Mouse (Mus musculus) urinary bladder, adult 2 months (tissue): ENCODE results near the gene Nup107. TPM values are rescaled to one million over a fixed set of nuclear protein-coding genes. Genes with fewer than 3 reads are reported as not detected.
"Not testable (repeated sequence)": the region's sequence is repeated elsewhere in the genome, so short reads cannot be mapped to it uniquely, and the experiment has no call there.

Source experiments
- DNase-seq: peaks from one replicate; pipeline ENCODE4 v3.0.0; 2022; ENCODE audit warnings: low spot score
- polyA plus RNA-seq: library from polyadenylated mRNA; depleted of rRNA; stranded (reverse); fragments of >200 nt; gene quantifications from 2 replicates; pipeline ENCODE4 v1.2.3, GENCODE M21; 2012

Nup107 gene
- polyA plus RNA-seq, 1 experiment, result 17.5 TPM

- DNase-seq, result no peak
Observed at GRCm38 (mm10) chr10:117736573-117736972, 55.9 kb downstream of the Nup107 start.

GRCm38 (mm10) chr10:117735396-117735795, 57.1 kb downstream of the Nup107 start:
- not testable (repeated sequence) for DNase-seq

GRCm38 (mm10) chr10:117734104-117734852, 58.2 kb downstream of the Nup107 start:
- DNase-seq, result not testable (repeated sequence)

- not testable (repeated sequence) for DNase-seq
Observed at GRCm38 (mm10) chr10:117733626-117734025, 58.9 kb downstream of the Nup107 start.

- DNase-seq, result no peak
Observed at GRCm38 (mm10) chr10:117732962-117733592, 59.4 kb downstream of the Nup107 start.

- no peak for DNase-seq
Observed at GRCm38 (mm10) chr10:117732184-117732583, 60.3 kb downstream of the Nup107 start.

GRCm38 (mm10) chr10:117731244-117732101, 61.0 kb downstream of the Nup107 start:
- no peak for DNase-seq

- no peak for DNase-seq
Observed at GRCm38 (mm10) chr10:117730637-117731203, 61.8 kb downstream of the Nup107 start.

GRCm38 (mm10) chr10:117730140-117730539, 62.4 kb downstream of the Nup107 start:
- no peak for DNase-seq

GRCm38 (mm10) chr10:117729139-117729814, 63.2 kb downstream of the Nup107 start:
- no peak for DNase-seq

- no peak for DNase-seq
Observed at GRCm38 (mm10) chr10:117728574-117728973, 63.9 kb downstream of the Nup107 start.

- no peak for DNase-seq
Observed at GRCm38 (mm10) chr10:117727518-117728110, 64.9 kb downstream of the Nup107 start.

GRCm38 (mm10) chr10:117726888-117727385, 65.6 kb downstream of the Nup107 start:
- DNase-seq, result no peak

- DNase-seq, result no peak
Observed at GRCm38 (mm10) chr10:117726350-117726749, 66.2 kb downstream of the Nup107 start.

GRCm38 (mm10) chr10:117725671-117726070, 66.8 kb downstream of the Nup107 start:
- no peak for DNase-seq

GRCm38 (mm10) chr10:117724804-117725361, 67.6 kb downstream of the Nup107 start:
- DNase-seq, result no peak

- DNase-seq, result no peak
Observed at GRCm38 (mm10) chr10:117724136-117724718, 68.3 kb downstream of the Nup107 start.

- no peak for DNase-seq
Observed at GRCm38 (mm10) chr10:117718161-117719119, 74.1 kb downstream of the Nup107 start.

- no peak for DNase-seq
Observed at GRCm38 (mm10) chr10:117717583-117717982, 74.9 kb downstream of the Nup107 start.
